Mouse (Mus musculus) gastrocnemius, adult 18-20 months (tissue): ENCODE results near the gene Ube2d3. TPM values are rescaled to one million over a fixed set of nuclear protein-coding genes. Genes with fewer than 3 reads are reported as not detected.
A peak's percentile ranks its signal among the peaks of the same experiment; 100 is the strongest.

ENCODE experiments used
- DNase-seq: peaks from one replicate; pipeline ENCODE4 v3.0.0; 2021; ENCODE audit warnings: low spot score
- long read RNA-seq, 2 experiments: library from polyadenylated mRNA; stranded (forward); transcript quantifications; one replicate each; pipeline ENCODE4 v2.0.0; 2021
- total RNA-seq, 2 experiments: library from RNA; stranded (reverse); gene quantifications; 2 replicates each; pipeline ENCODE4 v1.2.3; 2021

The Ube2d3 gene
- total RNA-seq, result 100 to 1,000 TPM; 343 to 352 TPM
- long read RNA-seq, experiment 1, transcript Ube2d3-212 (8 exons, 3,833 nt), result major isoform, 86 of 565 reads
- long read RNA-seq, experiment 1, transcript Ube2d3-208 (8 exons, 2,493 nt), result minor isoform, 8 of 565 reads
- long read RNA-seq, experiment 1, transcript Ube2d3-202 (8 exons, 2,504 nt), result minor isoform, 25 of 565 reads
- long read RNA-seq, experiment 1, partial matches to known transcripts, result 8 of 565 reads
- long read RNA-seq, experiment 1, other reads (novel, unspliced or antisense), result 429 of 565 reads
- long read RNA-seq, experiment 2, transcript Ube2d3-208 (8 exons, 2,493 nt), result minor isoform, 6 of 477 reads
- long read RNA-seq, experiment 2, transcript Ube2d3-212 (8 exons, 3,833 nt), result major isoform, 68 of 477 reads
- long read RNA-seq, experiment 2, transcript Ube2d3-202 (8 exons, 2,504 nt), result minor isoform, 16 of 477 reads
- long read RNA-seq, experiment 2, partial matches to known transcripts, result 2 of 477 reads
- long read RNA-seq, experiment 2, other reads (novel, unspliced or antisense), result 382 of 477 reads

DNA sequence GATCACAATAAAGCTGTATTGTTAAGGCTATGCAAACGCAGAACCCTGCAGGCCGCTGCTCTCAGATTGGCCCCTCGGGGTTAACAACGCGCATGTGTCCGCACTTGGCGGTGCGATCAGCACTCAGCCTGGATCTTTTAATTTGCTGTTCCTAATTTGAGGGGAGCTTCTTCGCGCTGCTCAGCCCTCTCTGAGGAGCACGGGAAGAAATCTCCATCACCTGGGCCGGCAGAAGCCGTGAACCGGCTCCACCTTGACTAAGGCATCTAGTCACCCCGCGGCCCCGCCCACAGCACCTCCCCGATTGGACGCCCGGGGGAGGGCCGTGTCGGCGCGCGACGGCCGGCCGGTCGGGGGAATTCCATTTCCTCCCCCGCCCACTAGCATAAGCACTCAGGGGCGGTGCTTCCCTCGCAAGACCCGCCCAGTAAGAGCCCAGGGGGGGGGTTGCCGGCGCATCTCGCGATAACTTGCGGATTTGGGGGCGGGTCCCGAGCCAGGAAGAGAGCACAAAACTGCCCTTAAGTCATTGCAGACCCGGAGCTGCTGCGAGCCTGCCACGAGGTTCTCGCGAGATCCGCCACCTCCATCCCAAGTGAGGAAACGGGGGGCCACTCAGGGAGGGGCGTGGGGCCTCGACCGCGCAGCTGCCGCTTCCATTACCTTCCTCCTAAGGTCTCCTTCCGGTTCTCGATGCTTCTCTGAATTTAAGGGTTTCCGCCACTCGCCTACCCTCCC lies at the start of gene Ube2d3:
Ube2d3 (plus strand) TSS at position 392 of the 738 bp plus-strand sequence.
- DNase-seq, result peak; percentile 99

DNA sequence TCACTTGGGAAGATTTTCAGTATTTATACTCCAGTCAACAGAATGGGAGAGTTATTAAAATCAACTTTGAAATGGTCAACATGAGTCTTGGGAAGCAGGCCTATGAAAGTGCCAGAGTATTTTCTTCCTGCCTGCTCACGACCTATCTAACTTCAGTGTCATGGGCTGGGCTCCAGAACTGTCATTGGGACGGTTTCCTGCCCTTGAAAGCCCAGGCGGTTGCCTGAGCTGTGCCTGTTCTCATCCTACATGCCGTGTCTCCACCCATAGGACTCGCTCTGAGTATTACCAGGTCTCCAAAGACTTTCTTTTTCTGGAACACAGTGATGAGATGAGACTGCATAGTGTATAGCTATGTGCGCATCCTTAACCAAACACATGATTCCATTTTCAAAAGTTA lies 44.8 kb upstream of the Ube2d3 start:
- no peak for DNase-seq

GRCm38 (mm10) chr3:135395085-135395484 lies 42.9 kb upstream of the Ube2d3 start:
- no peak for DNase-seq

- no peak for DNase-seq
Measured at GRCm38 (mm10) chr3:135396081-135396480, 41.9 kb upstream of the Ube2d3 start.

DNA sequence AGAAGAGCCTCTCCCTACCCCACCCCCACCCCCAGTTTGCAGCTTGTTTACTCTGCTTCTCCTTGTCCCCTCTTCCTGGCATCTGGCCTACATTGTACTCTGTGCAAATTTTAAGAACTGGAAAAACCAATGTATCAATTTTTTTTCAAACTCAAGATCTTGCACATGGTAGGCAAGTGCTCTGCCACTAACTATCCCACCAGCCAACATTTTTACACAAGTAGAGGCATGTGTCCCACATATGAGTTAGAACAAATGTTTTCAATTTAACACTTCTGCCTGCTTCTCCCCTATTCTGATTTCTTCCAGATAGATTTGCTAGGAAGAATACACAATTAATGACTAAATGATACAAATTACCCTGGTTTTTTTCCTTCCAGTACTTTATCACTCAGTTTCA lies 40.8 kb upstream of the Ube2d3 start:
- no peak for DNase-seq

GRCm38 (mm10) chr3:135402201-135402658 lies 35.7 kb upstream of the Ube2d3 start:
- peak; percentile 87 for DNase-seq

DNA sequence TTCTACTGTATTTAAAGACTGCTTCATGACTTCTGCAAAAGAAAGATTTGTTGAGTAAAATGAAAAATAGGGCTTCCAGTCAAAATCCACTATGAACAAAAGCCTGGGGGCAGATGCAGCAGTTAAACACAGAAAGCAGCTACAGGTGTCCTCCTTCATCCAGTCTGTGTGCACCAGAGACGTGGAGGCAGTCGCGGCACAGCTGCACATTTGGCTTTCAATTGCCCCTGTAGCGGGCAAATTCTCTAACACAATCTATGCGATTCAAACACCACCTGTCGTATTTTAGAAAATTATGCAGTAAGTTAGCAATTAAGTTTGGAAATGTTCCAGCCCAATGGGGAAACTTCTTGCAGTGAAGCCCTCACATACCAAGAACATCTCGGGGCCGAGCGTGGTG lies 34.7 kb upstream of the Ube2d3 start:
- no peak for DNase-seq

DNA sequence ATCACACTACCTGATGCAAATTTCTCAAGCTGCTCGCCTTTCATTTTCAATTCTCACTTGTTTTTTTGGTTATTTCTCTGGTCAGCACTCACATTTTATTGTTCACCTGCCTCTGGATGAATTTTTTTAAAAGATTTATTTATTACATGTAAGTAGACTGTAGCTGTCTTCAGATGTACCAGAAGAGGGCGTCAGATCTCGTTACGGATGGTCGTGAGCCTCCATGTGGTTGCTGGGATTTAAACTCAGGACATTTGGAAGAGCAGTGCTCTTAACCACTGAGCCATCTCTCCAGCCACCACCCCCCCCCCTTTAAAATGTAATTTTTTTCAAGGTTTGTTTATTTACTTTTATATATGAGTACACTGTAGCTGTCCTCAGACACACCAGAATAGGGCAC lies 34.1 kb upstream of the Ube2d3 start:
- no peak for DNase-seq

- DNase-seq, result no peak
Measured at GRCm38 (mm10) chr3:135404599-135404998, 33.4 kb upstream of the Ube2d3 start.

DNA sequence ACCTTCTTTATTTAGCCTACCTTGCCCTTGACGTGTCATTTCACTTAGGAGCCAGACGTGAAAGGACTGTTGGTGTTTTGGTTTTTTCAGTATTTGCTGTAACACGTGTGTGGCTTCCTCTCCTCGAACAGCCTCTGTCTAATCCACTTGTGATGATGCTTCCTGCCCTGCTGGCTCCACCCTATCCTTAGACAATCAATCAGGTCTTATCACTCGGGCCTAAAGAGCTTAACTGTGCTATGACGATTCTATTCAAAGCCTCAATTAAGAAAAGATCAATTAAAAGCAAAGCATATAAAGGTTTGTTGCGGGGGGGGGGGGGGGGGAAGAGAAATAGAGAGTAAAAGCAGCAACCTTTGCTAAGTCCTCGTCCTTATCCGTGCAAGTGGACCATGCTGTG lies 30.6 kb upstream of the Ube2d3 start:
- DNase-seq, result no peak

DNA sequence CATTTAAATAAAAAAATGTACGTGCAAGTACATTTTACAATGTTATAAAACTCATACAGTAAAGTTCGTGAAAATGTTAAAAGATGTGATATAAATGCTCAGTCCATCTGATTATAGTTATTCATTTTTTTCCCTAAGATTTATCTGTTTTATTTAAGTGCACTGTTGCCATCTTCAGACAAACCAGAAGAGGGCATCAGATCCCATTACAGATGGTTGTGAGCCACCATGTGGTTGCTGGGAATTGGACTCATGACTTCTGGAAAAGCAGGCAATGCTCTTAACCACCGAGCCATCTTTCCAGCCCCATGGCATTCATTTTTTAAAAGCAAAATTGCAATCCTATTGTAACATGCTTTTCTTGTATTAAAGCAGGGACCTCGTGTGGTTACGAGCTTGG lies 28.7 kb upstream of the Ube2d3 start:
- no peak for DNase-seq

DNA sequence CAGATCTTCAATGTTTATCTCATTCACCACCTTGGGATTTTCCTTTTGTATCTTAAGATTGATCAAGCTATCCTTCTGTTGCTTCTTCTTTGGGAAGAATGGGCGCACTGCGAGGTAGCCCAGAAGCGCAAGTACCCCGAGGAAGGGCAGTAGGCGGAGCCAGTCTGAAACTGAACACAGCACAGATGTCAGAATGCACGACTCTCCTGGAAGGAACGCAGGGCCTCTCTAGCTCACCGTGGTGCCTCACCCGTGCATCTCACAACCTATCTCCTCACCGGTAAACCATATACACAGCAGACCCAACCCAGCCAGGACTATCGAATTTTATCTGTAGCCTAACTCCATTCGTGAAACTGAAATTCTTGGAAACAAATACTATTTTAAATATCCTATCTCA lies 26.9 kb upstream of the Ube2d3 start:
- no peak for DNase-seq

- no peak for DNase-seq
Measured at GRCm38 (mm10) chr3:135411824-135412223, 26.1 kb upstream of the Ube2d3 start.

- no peak for DNase-seq
Measured at GRCm38 (mm10) chr3:135417245-135417644, 20.7 kb upstream of the Ube2d3 start.

GRCm38 (mm10) chr3:135417799-135418198 lies 20.1 kb upstream of the Ube2d3 start:
- DNase-seq, result no peak

- DNase-seq, result no peak
Measured at GRCm38 (mm10) chr3:135420542-135421309, 17.2 kb upstream of the Ube2d3 start.

- DNase-seq, result no peak
Measured at GRCm38 (mm10) chr3:135421310-135421594, 16.7 kb upstream of the Ube2d3 start.

DNA sequence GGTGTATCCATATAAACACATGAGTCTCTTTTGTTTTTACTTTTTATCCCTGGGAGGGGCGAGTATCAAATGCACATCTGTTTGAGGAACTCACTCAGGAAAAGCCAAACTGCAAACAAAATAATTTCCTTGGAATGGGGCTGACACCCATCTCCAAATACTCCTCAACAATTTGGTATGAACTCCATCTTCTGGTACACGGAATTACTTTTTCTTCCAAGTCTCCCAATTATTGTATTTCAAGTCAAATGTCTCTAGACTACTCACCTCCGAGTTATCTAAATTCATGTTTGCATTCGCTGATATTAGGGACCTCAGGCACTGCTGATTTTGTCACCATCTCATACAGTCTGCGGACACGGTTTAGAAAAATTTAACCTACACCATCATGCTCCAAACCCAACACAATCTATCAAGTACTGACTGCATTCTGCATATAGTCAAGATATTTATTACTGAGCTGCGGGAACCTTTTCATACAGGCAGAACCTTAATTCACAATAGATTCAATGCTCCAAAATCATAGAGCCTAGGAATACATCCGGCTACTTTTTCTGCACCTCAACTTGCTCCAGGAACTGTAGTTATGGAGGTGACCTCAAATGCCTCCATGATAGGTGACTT lies 15.6 kb upstream of the Ube2d3 start:
- no peak for DNase-seq

DNA sequence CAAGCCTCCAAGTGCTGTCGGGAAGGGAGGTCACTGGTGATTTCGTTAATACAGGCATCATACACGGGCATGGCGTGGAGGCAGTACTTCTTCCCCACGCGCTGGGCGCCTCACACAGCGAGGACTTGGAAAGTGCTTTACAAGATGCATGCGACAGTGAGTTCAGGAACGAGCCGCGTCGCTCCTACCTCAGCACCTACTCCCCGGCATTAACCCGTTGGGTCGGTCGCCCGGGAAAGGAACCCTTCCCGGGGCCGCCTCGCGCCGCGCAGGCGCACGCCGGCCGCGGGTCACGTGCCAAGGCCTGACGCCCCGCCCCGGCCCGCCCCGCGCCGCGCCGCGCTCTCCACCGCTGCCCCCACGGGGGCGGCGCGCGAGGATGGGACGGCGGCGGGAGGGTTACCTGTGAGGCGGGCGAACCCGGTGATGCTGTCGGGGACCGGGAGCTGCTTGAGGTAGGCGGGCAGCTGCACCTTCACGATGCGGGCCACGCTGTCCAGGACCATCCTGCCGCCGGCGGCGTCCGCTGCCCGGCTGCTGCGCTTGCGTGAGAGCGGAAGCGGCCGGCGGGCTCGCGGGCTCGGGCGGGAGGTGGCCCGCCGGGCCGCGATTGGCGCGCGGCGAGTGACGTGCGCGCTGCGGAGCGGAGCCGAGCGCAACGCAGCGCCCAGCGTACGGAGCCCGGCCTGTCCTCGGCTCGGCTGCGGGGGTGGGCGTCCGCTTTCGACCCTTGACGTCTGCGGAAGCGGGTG lies 14.9 kb upstream of the Ube2d3 start:
- peak; percentile 76 for DNase-seq

DNA sequence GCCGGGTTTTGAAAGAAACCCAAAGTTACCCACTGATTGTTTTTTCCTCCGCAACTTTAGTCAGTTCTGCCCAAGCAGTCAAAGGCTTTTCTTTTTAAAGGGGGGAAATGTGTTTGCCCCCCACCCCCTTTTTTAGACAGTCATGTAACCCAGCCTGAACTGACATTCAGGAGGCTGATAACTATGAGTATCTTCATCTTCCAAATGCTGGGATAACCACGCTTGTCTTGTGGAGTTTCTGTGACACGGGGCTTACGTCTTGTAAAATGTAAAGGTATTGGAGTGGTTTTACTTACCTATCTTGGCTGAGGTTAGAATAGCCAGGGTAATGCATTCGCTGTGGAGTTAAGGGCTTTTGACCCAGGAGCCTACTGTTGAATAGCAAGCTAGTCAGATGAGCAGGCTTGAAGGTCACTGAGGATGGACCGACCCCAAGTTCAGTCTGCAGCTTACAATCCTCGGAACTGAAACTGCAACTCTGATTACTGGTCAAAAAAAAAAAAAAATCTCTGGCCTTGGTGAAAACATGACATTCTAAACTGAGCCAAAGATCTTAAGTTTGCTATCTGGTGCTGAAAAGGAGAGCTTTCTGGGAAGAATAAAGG lies 14.2 kb upstream of the Ube2d3 start, which contains the start of gene Cisd2:
Cisd2 (minus strand) TSS at position 318 of the 605 bp plus-strand sequence.
- DNase-seq, result no peak
